In genomic region chr11:35307992-35308391, GRCm38 (mm10) we compare ENCODE assay signal across 23 mouse cellular contexts.
DNase-seq lines count a peak whose midpoint lies in the region; ATAC-seq and TF ChIP-seq lines count a peak whose summit lies in the region.
"Had no signal": no experiment of that assay in that cellular context is flagged by ENCODE, and none has a peak within 500 bp of the region (broad histone marks: within the 10 kb centered on the region; RNA-seq: fewer than 3 reads in every experiment).

No protein-coding gene starts in this region.

- H3K9ac ChIP-seq in kidney, embryonic 15.5 days: no peak overlapping the region
- H3K9ac ChIP-seq in limb, embryonic 14.5 days (ENCODE audit: low read depth, low read length, severe bottlenecking): no peak overlapping the region
- H3K9ac ChIP-seq: forebrain, embryonic 15.5 days; hindbrain, embryonic 13.5 days; limb, embryonic 12.5 days; lung, embryonic 15.5 days; midbrain, embryonic 15.5 days; stomach, embryonic 15.5 days had no signal

- peaks cover 55% of the 10 kb centered on the region for H3K4me1 ChIP-seq in kidney, embryonic 15.5 days
- H3K4me1 ChIP-seq in limb, embryonic 14.5 days (ENCODE audit: control insufficient read depth, insufficient read depth, low read length): peaks cover 11% of the 10 kb centered on the region
- peaks cover 26% of the 10 kb centered on the region for H3K4me1 ChIP-seq in limb, embryonic 10.5 days
- H3K4me1 ChIP-seq: midbrain, embryonic 15.5 days; stomach, embryonic 15.5 days had no signal

- ATAC-seq in cerebellum, adult (ENCODE audit: insufficient number of reproducible peaks, low FRiP score, low TSS enrichment): no peak
- peak; percentile 68; the same call in 1 of the 2 replicates for ATAC-seq in kidney, embryonic 15.5 days (replicated peaks; ENCODE audit: low FRiP score)
- no peak for ATAC-seq in limb, embryonic 14.5 days (ENCODE audit: low FRiP score, low read depth)
- no peak for ATAC-seq in monocyte, adult 5-6 weeks (replicated peaks; ENCODE audit: insufficient number of reproducible peaks, low FRiP score, low TSS enrichment, poor library complexity, severe bottlenecking)
- ATAC-seq: CD4-positive, CD25-positive, alpha-beta regulatory T cell, adult 4 months; forebrain, embryonic 15.5 days; intestine, embryonic 16.5 days; midbrain, embryonic 15.5 days had no signal

- H3K36me3 ChIP-seq in kidney, embryonic 15.5 days: no peaks in the 10 kb centered on the region
- H3K36me3 ChIP-seq in limb, embryonic 14.5 days (ENCODE audit: control insufficient read depth, insufficient read depth, low read length): no peaks in the 10 kb centered on the region; the same call in 1 of the 2 replicates
- H3K36me3 ChIP-seq in limb, embryonic 10.5 days: peaks cover 23% of the 10 kb centered on the region
- H3K36me3 ChIP-seq: forebrain, embryonic 15.5 days; hindbrain, embryonic 13.5 days; lung, embryonic 15.5 days; midbrain, embryonic 10.5 days; midbrain, embryonic 15.5 days; stomach, embryonic 15.5 days had no signal

- H3K4me3 ChIP-seq in kidney, embryonic 15.5 days (replicated peaks): no peak overlapping the region
- no peak overlapping the region for H3K4me3 ChIP-seq in limb, embryonic 14.5 days (replicated peaks; ENCODE audit: low read length)
- no peak overlapping the region for H3K4me3 ChIP-seq in limb, embryonic 10.5 days
- H3K4me3 ChIP-seq: forebrain, embryonic 15.5 days; hindbrain, embryonic 13.5 days; limb, embryonic 12.5 days; lung, embryonic 15.5 days; midbrain, embryonic 10.5 days; midbrain, embryonic 15.5 days; stomach, embryonic 15.5 days had no signal

- no peaks in the 10 kb centered on the region for H3K9me3 ChIP-seq in kidney, embryonic 15.5 days (replicated peaks)
- no peaks in the 10 kb centered on the region for H3K9me3 ChIP-seq in limb, embryonic 14.5 days (ENCODE audit: control insufficient read depth, low read length)
- H3K9me3 ChIP-seq in limb, embryonic 10.5 days (replicated peaks): no peaks in the 10 kb centered on the region
- H3K9me3 ChIP-seq: forebrain, embryonic 15.5 days; hindbrain, embryonic 13.5 days; limb, embryonic 12.5 days; lung, embryonic 15.5 days; midbrain, embryonic 10.5 days; midbrain, embryonic 15.5 days; stomach, embryonic 15.5 days had no signal

- WGBS in kidney, embryonic 15.5 days: 27% methylated on average over 4 of the region's 4 CpGs
- 70% methylated on average over 4 of the region's 4 CpGs for WGBS in limb, embryonic 14.5 days
- 81% methylated on average over 4 of the region's 4 CpGs for WGBS in limb, embryonic 10.5 days

- TF ChIP-seq POLR2A in limb, embryonic 14.5 days (IDR thresholded peaks at IDR 0.05; ENCODE audit: borderline replicate concordance, extremely low read depth, insufficient read depth, insufficient read length): no peak

- peak; percentile 64 for DNase-seq in cerebellum, adult 9-11 months
- DNase-seq in kidney, adult 9 months: no peak
- no peak for DNase-seq in limb, embryonic 14.5 days (ENCODE audit: low spot score)
- no peak for DNase-seq in limb, embryonic 10.5 days (ENCODE audit: low spot score)
- DNase-seq: adrenal gland, postnatal 25 days; gastrocnemius, postnatal 25 days; heart, adult 18-20 months; heart, postnatal 4 days; right cerebral cortex, postnatal 25 days had no signal

- H3K27ac ChIP-seq in kidney, embryonic 15.5 days: peak overlapping the region; percentile 38; the same call in 1 of the 2 replicates
- peak overlapping the region; percentile 28; the same call in 1 of the 2 replicates for H3K27ac ChIP-seq in limb, embryonic 14.5 days (replicated peaks; ENCODE audit: low read depth, low read length)
- no peak overlapping the region for H3K27ac ChIP-seq in limb, embryonic 10.5 days
- H3K27ac ChIP-seq: forebrain, embryonic 15.5 days; hindbrain, embryonic 13.5 days; lung, embryonic 15.5 days; midbrain, embryonic 10.5 days; midbrain, embryonic 15.5 days; stomach, embryonic 15.5 days had no signal

- H3K27me3 ChIP-seq in kidney, embryonic 15.5 days: no peaks in the 10 kb centered on the region
- no peaks in the 10 kb centered on the region for H3K27me3 ChIP-seq in limb, embryonic 14.5 days (ENCODE audit: control insufficient read depth, insufficient read depth, low read length)
- H3K27me3 ChIP-seq in limb, embryonic 10.5 days (ENCODE audit: low read depth, poor library complexity, severe bottlenecking): no peaks in the 10 kb centered on the region
- H3K27me3 ChIP-seq: forebrain, embryonic 15.5 days; limb, embryonic 12.5 days; lung, embryonic 15.5 days; midbrain, embryonic 15.5 days; stomach, embryonic 15.5 days had no signal

- no peak overlapping the region for H3K4me2 ChIP-seq in kidney, embryonic 15.5 days
- no peak overlapping the region for H3K4me2 ChIP-seq in limb, embryonic 14.5 days (replicated peaks; ENCODE audit: low read depth, low read length, severe bottlenecking)
- H3K4me2 ChIP-seq: forebrain, embryonic 15.5 days; heart, embryonic 11.5 days; hindbrain, embryonic 13.5 days; limb, embryonic 12.5 days; liver, embryonic 11.5 days; lung, embryonic 15.5 days; midbrain, embryonic 15.5 days; stomach, embryonic 15.5 days had no signal
